Mouse (Mus musculus): ENCODE results near the gene Adamts1. TPM values are rescaled to one million over a fixed set of nuclear protein-coding genes. Genes with fewer than 3 reads are reported as not detected.

Adamts1 gene
- polyA plus RNA-seq, 1 experiment from 2014 or later, result 59.1 TPM

DNA sequence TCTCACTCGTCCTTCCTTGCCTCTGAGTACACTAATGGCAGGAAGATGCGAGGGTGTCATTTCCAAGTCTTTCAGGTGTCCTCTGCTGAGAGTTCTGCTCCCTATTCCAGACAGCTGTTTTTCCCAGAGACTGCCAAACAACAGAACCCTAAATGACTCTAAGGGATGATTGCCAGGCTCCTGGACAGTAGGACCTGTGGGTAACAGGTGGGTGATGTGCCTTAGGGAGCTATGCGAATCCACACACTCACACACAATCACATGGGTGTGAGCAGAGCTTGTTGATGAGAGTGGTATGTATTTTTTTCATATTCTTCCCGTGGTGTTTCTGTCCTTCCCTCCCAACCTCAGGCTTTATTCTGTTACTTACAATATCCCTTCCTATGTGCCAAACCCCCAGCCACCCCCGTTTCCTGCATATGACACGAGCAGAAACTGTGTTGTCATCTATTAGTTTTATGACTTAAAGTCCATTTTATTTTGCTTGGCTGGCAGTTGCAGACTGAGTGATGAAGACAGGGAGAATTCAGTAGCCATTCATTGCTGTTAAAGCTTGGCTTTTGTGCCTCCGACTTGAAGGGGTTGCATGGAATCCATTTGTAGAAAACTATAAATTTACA is 41.8 kb downstream of the Adamts1 start:
- Histone ChIP-seq H3K36me3 (ENCODE audit: insufficient read depth, low read length) (no peaks in the 10 kb centered on the region), H3K27me3 (replicated peaks; ENCODE audit: insufficient read depth, low read length) (no peaks in the 10 kb centered on the region), H3K9me3 (ENCODE audit: low read length) (no peaks in the 10 kb centered on the region), H3K9ac (replicated peaks; ENCODE audit: low read depth) (no peak overlapping the region), H3K4me3 (ENCODE audit: low read depth, low read length) (no peak overlapping the region), H3K4me2 (replicated peaks; ENCODE audit: low read depth, low read length) (no peak overlapping the region), H3K4me1 (ENCODE audit: insufficient read depth, low read depth, low read length) (no peaks in the 10 kb centered on the region), H3K27ac (ENCODE audit: low read length) (no peak overlapping the region)
- ATAC-seq, result no peak
- no peak for TF ChIP-seq EP300 (IDR thresholded peaks at IDR 0.05)
- TF ChIP-seq CTCF (IDR thresholded peaks at IDR 0.05), result no peak
- DNase-seq (ENCODE audit: low spot score), result no peak
- WGBS, result 66% methylated on average over 7 of the region's 7 CpGs

DNA sequence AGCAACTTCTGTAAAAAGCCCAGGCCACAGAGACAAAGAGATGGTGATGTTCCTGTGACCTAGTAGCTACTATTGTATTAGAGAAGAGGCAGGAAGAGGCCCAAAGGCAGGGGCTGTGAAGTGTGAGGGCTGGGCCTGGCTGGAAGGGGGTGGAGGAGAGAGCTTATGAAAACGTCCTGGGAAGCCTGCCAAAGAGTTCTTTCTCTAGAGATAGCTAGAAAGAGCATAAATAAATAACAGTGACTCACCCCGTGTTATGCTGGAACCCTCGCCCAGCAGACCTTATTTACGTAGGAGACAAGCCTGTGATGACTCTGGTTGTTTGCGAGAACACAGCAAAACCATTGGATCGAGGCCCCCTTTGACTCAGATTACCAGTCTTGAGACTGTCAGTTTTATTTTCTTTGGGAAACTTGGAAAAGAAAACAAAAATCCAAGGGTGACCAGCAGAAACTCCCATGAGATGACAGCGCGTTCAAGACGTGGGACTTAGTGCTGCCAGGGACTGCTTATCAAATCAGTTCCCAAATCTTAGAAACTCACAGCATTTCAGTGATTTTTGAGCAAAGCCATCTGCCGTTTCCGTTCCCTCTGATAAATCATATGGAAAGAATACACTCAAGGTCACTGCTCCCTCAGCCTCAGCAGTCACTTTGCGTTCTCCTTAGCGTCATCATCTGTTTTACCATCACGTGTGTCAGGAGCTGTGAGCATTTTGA is 46.7 kb downstream of the Adamts1 start:
- no peak overlapping the region for H3K4me2 ChIP-seq (replicated peaks; ENCODE audit: low read depth, low read length)
- no peaks in the 10 kb centered on the region for H3K27me3 ChIP-seq (replicated peaks; ENCODE audit: insufficient read depth, low read length)
- H3K4me1 ChIP-seq (ENCODE audit: insufficient read depth, low read depth, low read length), result peaks cover 7% of the 10 kb centered on the region; the same call in 1 of the 2 replicates
- 27% methylated on average over 14 of the region's 14 CpGs for WGBS
- no peaks in the 10 kb centered on the region for H3K36me3 ChIP-seq (ENCODE audit: insufficient read depth, low read length)
- H3K9ac ChIP-seq (replicated peaks; ENCODE audit: low read depth), result no peak overlapping the region
- peak; percentile 99 for DNase-seq (ENCODE audit: low spot score)
- peak; percentile 94 for TF ChIP-seq EP300 (IDR thresholded peaks at IDR 0.05)
- TF ChIP-seq CTCF (IDR thresholded peaks at IDR 0.05), result no peak
- H3K27ac ChIP-seq (ENCODE audit: low read length), result peak overlapping the region; percentile 79
- ATAC-seq, result peak; percentile 95
- no peak overlapping the region for H3K4me3 ChIP-seq (ENCODE audit: low read depth, low read length)
- no peaks in the 10 kb centered on the region for H3K9me3 ChIP-seq (ENCODE audit: low read length)

DNA sequence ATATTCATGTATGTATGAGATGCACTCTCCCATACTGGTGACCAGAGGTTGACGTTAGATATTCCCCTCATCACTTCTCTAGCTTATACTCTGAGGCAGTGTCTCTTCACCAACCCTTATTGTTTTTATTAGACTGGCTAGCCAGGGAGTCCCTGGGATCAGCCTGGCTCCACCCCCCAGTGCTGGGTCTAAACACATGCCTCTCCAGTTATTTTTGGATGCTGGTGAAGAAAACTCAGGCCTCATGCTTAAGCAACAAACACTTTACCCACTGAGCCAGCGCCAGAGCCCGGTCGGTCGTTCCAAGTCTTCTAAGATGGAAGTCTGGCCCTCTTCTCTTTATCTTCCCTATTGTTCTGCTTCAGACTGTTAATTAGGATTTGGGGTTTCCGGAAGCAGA is 53.6 kb downstream of the Adamts1 start:
- ATAC-seq, result peak; percentile 19; the same call in 1 of the 2 replicates

DNA sequence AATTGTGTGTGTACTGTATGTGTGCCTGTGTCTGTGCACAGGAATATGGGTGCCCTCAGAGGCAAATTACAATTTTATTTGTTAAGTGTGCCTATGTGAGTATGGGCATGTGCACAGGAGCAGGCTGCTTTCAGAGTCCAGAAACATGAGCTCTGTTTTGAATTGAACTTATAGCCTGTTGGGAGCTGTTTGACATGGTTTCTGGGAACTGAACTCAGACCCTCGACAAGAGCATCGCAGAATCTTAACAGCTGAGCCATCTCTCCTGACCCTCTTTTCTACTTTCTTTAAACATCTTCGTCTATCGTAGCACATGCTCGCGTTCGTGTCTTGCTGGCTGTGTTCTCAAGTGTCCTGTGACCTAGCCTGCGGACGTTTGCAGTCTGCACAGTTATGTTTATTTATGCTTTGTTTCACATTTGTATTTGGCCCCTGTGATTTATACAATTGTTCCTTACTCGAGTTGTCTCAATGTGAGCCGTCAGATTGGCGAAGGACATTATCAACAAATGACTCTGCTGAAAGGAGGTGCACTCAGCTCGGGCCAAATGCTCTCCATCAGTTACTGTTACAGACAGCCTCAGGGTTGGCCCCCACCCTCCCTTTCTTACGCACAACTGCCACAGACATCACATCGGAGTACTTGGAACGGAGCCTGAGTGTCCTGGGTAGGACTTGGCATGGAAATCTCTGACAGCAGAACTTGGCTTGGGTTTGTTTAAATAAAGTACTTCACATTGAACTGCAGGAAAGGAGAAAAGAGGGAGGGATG is 55.1 kb downstream of the Adamts1 start:
- H3K4me1 ChIP-seq (ENCODE audit: insufficient read depth, low read depth, low read length), result no peaks in the 10 kb centered on the region
- DNase-seq (ENCODE audit: low spot score), result peak; percentile 96
- no peaks in the 10 kb centered on the region for H3K9me3 ChIP-seq (ENCODE audit: low read length)
- no peak for TF ChIP-seq CTCF (IDR thresholded peaks at IDR 0.05)
- peak; percentile 98 for TF ChIP-seq EP300 (IDR thresholded peaks at IDR 0.05)
- H3K36me3 ChIP-seq (ENCODE audit: insufficient read depth, low read length), result no peaks in the 10 kb centered on the region
- WGBS, result 18% methylated on average over 16 of the region's 16 CpGs
- H3K4me2 ChIP-seq (replicated peaks; ENCODE audit: low read depth, low read length), result no peak overlapping the region
- ATAC-seq, result peak; percentile 96
- H3K9ac ChIP-seq (replicated peaks; ENCODE audit: low read depth), result no peak overlapping the region
- peak overlapping the region; percentile 66; the same call in 1 of the 2 replicates for H3K27ac ChIP-seq (ENCODE audit: low read length)
- no peak overlapping the region for H3K4me3 ChIP-seq (ENCODE audit: low read depth, low read length)
- H3K27me3 ChIP-seq (replicated peaks; ENCODE audit: insufficient read depth, low read length), result no peaks in the 10 kb centered on the region

More for the DNA sequence above, 53.6 kb downstream of the Adamts1 start:
- no peak for TF ChIP-seq EP300 (IDR thresholded peaks at IDR 0.05)
- TF ChIP-seq CTCF (IDR thresholded peaks at IDR 0.05), result no peak
- peak overlapping the region; percentile 33 for H3K27ac ChIP-seq (ENCODE audit: low read length)
- no peaks in the 10 kb centered on the region for H3K9me3 ChIP-seq (ENCODE audit: low read length)
- no peaks in the 10 kb centered on the region for H3K36me3 ChIP-seq (ENCODE audit: insufficient read depth, low read length)
- DNase-seq (ENCODE audit: low spot score), result peak; percentile 51
- no peaks in the 10 kb centered on the region for H3K4me1 ChIP-seq (ENCODE audit: insufficient read depth, low read depth, low read length)
- no peaks in the 10 kb centered on the region for H3K27me3 ChIP-seq (replicated peaks; ENCODE audit: insufficient read depth, low read length)
- WGBS, result 41% methylated on average over 6 of the region's 6 CpGs
- no peak overlapping the region for H3K9ac ChIP-seq (replicated peaks; ENCODE audit: low read depth)
- H3K4me2 ChIP-seq (replicated peaks; ENCODE audit: low read depth, low read length), result no peak overlapping the region
- H3K4me3 ChIP-seq (ENCODE audit: low read depth, low read length), result no peak overlapping the region

DNA sequence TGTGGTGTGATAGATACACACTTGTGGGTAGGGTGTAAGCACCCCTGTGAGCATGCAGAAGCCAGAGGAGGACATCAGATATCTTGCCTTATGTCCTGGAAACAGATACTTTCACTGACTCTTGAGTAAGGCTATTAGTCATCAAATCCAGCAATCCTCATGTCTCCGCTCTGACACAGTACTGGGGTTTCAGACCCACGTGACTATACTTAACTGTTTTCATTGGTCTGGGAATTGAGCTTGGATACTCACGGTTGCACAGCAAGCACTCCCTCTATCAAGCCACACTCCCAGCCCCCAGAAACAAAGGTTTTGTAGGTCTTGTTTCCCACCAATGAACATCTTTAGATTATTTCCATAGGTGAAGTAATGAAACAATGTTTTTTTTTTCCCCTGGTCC is 56.5 kb downstream of the Adamts1 start:
- Histone ChIP-seq H3K4me1 (ENCODE audit: insufficient read depth, low read depth, low read length) (no peaks in the 10 kb centered on the region), H3K9ac (replicated peaks; ENCODE audit: low read depth) (no peak overlapping the region), H3K27ac (ENCODE audit: low read length) (no peak overlapping the region), H3K36me3 (ENCODE audit: insufficient read depth, low read length) (no peaks in the 10 kb centered on the region), H3K4me2 (replicated peaks; ENCODE audit: low read depth, low read length) (no peak overlapping the region), H3K27me3 (replicated peaks; ENCODE audit: insufficient read depth, low read length) (no peaks in the 10 kb centered on the region), H3K9me3 (ENCODE audit: low read length) (no peaks in the 10 kb centered on the region), H3K4me3 (ENCODE audit: low read depth, low read length) (no peak overlapping the region)
- no peak for TF ChIP-seq CTCF (IDR thresholded peaks at IDR 0.05)
- DNase-seq (ENCODE audit: low spot score) (no peak), ATAC-seq (peak; percentile 4; the same call in 1 of the 2 replicates)
- 63% methylated on average over 3 of the region's 3 CpGs for WGBS

Other genes with a start within 250 kb of the Adamts1 start
- gene Cyyr1, start 249.7 kb downstream of the Adamts1 start, polyA plus RNA-seq (2015; fragmentation: Nextera tagmentation; extraction: Ambion mirVana), result 29.1 and 44.1 TPM in 2 replicates
- gene Adamts5, start 98.7 kb upstream of the Adamts1 start, polyA plus RNA-seq (2015; fragmentation: Nextera tagmentation; extraction: Ambion mirVana), result 1.8 and 2.1 TPM in 2 replicates